Mouse (Mus musculus): Measurements from ENCODE around the gene Scarf2.

- TF ChIP-seq CTCF (IDR thresholded peaks at IDR 0.05; ENCODE audit: low read depth): no peak
- TF ChIP-seq EP300 (IDR thresholded peaks at IDR 0.05; ENCODE audit: low read depth): no peak
These were observed 2.5 kb downstream of the Scarf2 start for GRCm38 (mm10) chr16:17799584-17799983.
